Mouse (Mus musculus): ENCODE data around the gene Avpi1.

DNA sequence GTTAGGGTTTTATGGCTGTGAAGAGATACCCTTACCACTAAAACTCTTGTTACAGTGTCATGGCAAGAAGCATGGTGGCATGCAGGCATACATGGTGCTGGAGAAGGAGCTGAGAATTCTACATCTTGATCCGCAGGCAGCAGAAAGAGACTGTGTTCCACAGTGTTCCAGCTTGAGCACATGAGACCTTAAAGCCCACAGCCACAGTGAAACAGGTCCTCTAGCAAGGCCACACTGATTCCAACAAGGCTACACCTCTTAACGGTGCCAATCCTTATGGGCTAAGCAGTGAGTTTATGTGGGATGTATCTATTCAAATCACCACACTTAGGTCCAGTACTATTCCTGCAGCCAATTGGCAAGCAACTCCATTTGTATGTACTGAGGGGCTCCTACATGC is 16.9 kb upstream of the Avpi1 start:
- TF ChIP-seq CTCF (IDR thresholded peaks at IDR 0.05; ENCODE audit: low read depth, low read length): no peak
- TF ChIP-seq POLR2A (IDR thresholded peaks at IDR 0.05; ENCODE audit: extremely low read depth, insufficient read depth, low read length): no peak

All from liver, adult 2 months (tissue).